20 mouse cellular contexts compared by ENCODE assay signal in the genomic region with DNA sequence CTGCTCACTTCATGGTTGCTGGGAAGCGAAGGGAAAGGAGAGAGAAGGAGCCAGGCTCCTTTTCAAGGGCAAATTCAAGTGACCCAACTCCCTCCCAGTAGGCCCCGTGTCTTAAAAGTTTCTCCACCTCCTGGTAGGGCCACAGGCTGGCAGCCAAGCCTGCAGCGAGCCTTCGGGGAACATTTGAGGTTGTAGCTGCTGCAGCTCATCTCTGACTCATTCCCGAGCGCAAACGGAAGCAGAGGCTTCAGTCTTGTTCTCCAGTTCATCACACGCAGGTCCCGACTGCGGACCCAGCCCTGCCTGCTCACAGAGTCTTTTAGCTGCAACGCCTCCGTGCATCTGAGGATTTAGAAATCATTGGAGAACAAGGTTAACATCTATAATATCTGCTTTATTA.
A peak's percentile ranks its signal among the peaks of the same experiment; 100 is the strongest.
DNase-seq lines count a peak whose midpoint lies in the region; ATAC-seq lines count a peak whose summit lies in the region.
"Had no signal": no experiment of that assay in that cellular context is flagged by ENCODE, and none has a peak within 500 bp of the region (broad histone marks: within the 10 kb centered on the region; RNA-seq: fewer than 3 reads in every experiment).

No protein-coding gene starts in this region.

- H3K27me3 ChIP-seq in heart, embryonic 12.5 days (replicated peaks) = no peaks in the 10 kb centered on the region
- H3K27me3 ChIP-seq: CH12.LX; forebrain, embryonic 13.5 days; hindbrain, embryonic 15.5 days; intestine, embryonic 15.5 days; lung, embryonic 15.5 days had no signal

- 74% methylated on average over 12 of the region's 12 CpGs for WGBS in heart, embryonic 12.5 days

- DNase-seq in adrenal gland, adult 2 months = peak; percentile 52
- DNase-seq in adrenal gland, adult 18-20 months (ENCODE audit: low spot score in 2 of 2) = no peak
- no peak for DNase-seq in heart, postnatal 14 days
- peak; percentile 64 for DNase-seq in right cerebral cortex, adult 18-20 months
- DNase-seq in right cerebral cortex, postnatal 25 days = no peak
- peak; percentile 44 for DNase-seq in gastrocnemius, postnatal 14 days
- DNase-seq in cerebellum, adult 18-20 months = no peak
- DNase-seq: cerebellum, adult 9-10 months; heart, postnatal 36 days; kidney, postnatal 4 days; lung, postnatal 4 days; thymus, postnatal 14 days had no signal

- H3K9me3 ChIP-seq in heart, embryonic 12.5 days (replicated peaks) = peaks cover 5% of the 10 kb centered on the region; the same call in 1 of the 2 replicates
- H3K9me3 ChIP-seq: forebrain, embryonic 13.5 days; hindbrain, embryonic 15.5 days; intestine, embryonic 15.5 days; lung, embryonic 15.5 days; midbrain, embryonic 10.5 days had no signal

- H3K4me2 ChIP-seq in heart, embryonic 12.5 days = no peak overlapping the region
- H3K4me2 ChIP-seq: forebrain, embryonic 13.5 days; hindbrain, embryonic 15.5 days; intestine, embryonic 15.5 days; lung, embryonic 15.5 days had no signal

- H3K36me3 ChIP-seq in heart, embryonic 12.5 days = no peaks in the 10 kb centered on the region
- H3K36me3 ChIP-seq: hindbrain, embryonic 15.5 days; intestine, embryonic 15.5 days; lung, embryonic 15.5 days; midbrain, embryonic 10.5 days had no signal

- H3K9ac ChIP-seq in heart, embryonic 12.5 days = no peak overlapping the region
- H3K9ac ChIP-seq: forebrain, embryonic 13.5 days; hindbrain, embryonic 15.5 days; intestine, embryonic 15.5 days; liver, embryonic 14.5 days; lung, embryonic 15.5 days had no signal

- no peak overlapping the region for H3K4me3 ChIP-seq in heart, embryonic 12.5 days
- H3K4me3 ChIP-seq: forebrain, embryonic 13.5 days; hindbrain, embryonic 15.5 days; intestine, embryonic 15.5 days; lung, embryonic 15.5 days; midbrain, embryonic 10.5 days had no signal

- H3K4me1 ChIP-seq in heart, embryonic 12.5 days (replicated peaks) = peaks cover 8% of the 10 kb centered on the region
- H3K4me1 ChIP-seq: intestine, embryonic 15.5 days; lung, embryonic 15.5 days had no signal

- no peak for ATAC-seq in heart, embryonic 12.5 days (ENCODE audit: insufficient number of reproducible peaks, low FRiP score)
- ATAC-seq: forebrain, embryonic 13.5 days; intestine, embryonic 15.5 days had no signal

- intact Hi-C loops in heart, postnatal 14 days (cut with DNase I) = no loop called here
- intact Hi-C loops in gastrocnemius, postnatal 14 days (cut with DNase I; ENCODE audit: low total_unique reads) = no loop called here

- 0 out of 2 replicates have a peak overlapping the region, but pooled peaks have one; percentile 14 for H3K27ac ChIP-seq in heart, embryonic 12.5 days (ENCODE audit: poor library complexity, severe bottlenecking)
- H3K27ac ChIP-seq: forebrain, embryonic 13.5 days; hindbrain, embryonic 15.5 days; intestine, embryonic 15.5 days; liver, embryonic 14.5 days; lung, embryonic 15.5 days; midbrain, embryonic 10.5 days had no signal

Comparison
In these comparisons a context has a peak if more than half of its experiments do, and no peak if none do; other contexts are left out.
1. DNase-seq: peak in adrenal gland, adult 2 months (single experiment), right cerebral cortex, adult 18-20 months (single experiment) and gastrocnemius, postnatal 14 days (single experiment); none in adrenal gland, adult 18-20 months (0 of 2), heart, postnatal 14 days (0 of 2), right cerebral cortex, postnatal 25 days (single experiment) and cerebellum, adult 18-20 months (0 of 2).